Mouse (Mus musculus) left cerebral cortex, adult 8-10 months (tissue): ENCODE data around the gene Sfn. TPM values are rescaled to one million over a fixed set of nuclear protein-coding genes. Genes with fewer than 3 reads are reported as not detected.

Experiments
- microRNA-seq, 2 experiments: library from miRNA; unstranded; fragments of <30 nt; microRNA quantifications; one replicate each; pipeline ENCODE4 v1.2.0; 2022
- total RNA-seq, 4 experiments: library from RNA; stranded (reverse); gene quantifications; 2 replicates each; pipeline ENCODE4 v1.2.4; 2022

Sfn gene
- total RNA-seq, 4 experiments from 2014 or later, result 1.6 to 2.2 (median 1.8) TPM

Small RNAs within 50 kb of the gene (microRNA-seq; reads per million reads assigned to microRNA genes)
- 0 reads per million in 2 experiments for gene Gm23158

Other genes starting within 250 kb of the Sfn start
- gene Wdtc1, start 248.7 kb downstream of the Sfn start, total RNA-seq, result 10 to 100 TPM; 53.6 to 58.0 (median 54.3) TPM
- gene Slc9a1, start 232.5 kb downstream of the Sfn start, total RNA-seq, result 10 to 100 TPM; 52.8 to 59.1 (median 55.7) TPM
- under 1 TPM in 2 of 4 experiments, not detected in 2; 0.14 to 0.26 TPM for gene Tent5b, start 122.0 kb downstream of the Sfn start, total RNA-seq
- 100 to 1,000 TPM; 177 to 204 (median 186) TPM for gene Trnp1, start 103.6 kb downstream of the Sfn start, total RNA-seq
- under 1 TPM in 2 of 4 experiments, not detected in 2; 0.35 to 0.62 TPM for gene Kdf1, start 83.2 kb downstream of the Sfn start, total RNA-seq
- 100 to 1,000 TPM; 139 to 165 (median 156) TPM for gene Nudc, start 56.2 kb downstream of the Sfn start, total RNA-seq
- not detected for gene Nr0b2, start 48.8 kb downstream of the Sfn start, total RNA-seq
- 1 to 10 TPM; 6.8 to 8.9 (median 7.4) TPM for gene Gpatch3, start 27.4 kb downstream of the Sfn start, total RNA-seq
- gene Gpn2, start 17.8 kb downstream of the Sfn start, total RNA-seq, result 10 to 100 TPM; 10.4 to 12.4 (median 11.3) TPM
- gene Zdhhc18, start 48.0 kb upstream of the Sfn start, total RNA-seq, result 10 to 100 TPM; 33.8 to 57.7 (median 44.6) TPM
- 10 to 100 TPM in 2 of 4 experiments, 1 to 10 TPM in 2; 8.4 to 10.9 (median 9.9) TPM for gene Pigv, start 70.5 kb upstream of the Sfn start, total RNA-seq
- gene Arid1a, start 154.6 kb upstream of the Sfn start, total RNA-seq, result 10 to 100 TPM; 86.3 to 93.9 (median 90.7) TPM